Mouse (Mus musculus): ENCODE results near the gene Mrpl10. TPM values are rescaled to one million over a fixed set of nuclear protein-coding genes. Genes with fewer than 3 reads are reported as not detected.

Gene Mrpl10
- polyA plus RNA-seq, 1 experiment from 2014 or later: 56.2 TPM

DNA sequence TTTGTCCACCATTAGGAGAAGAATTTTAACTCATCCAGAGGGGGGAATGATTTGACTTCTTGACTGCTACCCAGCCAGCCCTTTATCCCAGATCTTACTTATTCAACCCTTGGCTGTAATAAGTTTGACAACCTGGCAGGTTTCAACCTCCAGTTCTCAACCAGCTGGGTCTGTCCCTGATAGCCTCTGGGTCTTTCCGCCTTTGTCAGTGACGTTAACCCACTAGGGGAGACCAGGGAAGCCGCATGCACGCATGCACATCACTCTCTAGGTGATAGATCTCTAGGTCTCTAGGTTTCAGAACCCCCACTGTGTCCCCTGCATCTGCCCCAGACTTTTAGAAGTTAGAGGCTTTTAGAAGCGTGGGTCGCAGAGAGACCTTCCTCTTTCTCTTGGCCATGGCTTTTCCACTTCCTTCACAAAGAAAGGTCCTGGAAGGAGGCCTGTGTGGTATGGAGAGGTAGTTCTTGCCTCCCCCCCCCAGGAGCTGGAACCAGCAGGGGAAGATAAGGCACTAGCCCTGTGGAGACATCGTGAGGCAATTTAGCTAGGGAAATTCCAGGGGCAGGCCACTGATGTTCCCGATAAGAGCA, 32.1 kb upstream of the Mrpl10 start:
- no peak for ATAC-seq
- Histone ChIP-seq H3K4me1 (replicated peaks; ENCODE audit: control insufficient read depth, insufficient read depth, low read length) (no peaks in the 10 kb centered on the region), H3K4me3 (replicated peaks; ENCODE audit: low read length) (no peak overlapping the region), H3K27ac (ENCODE audit: low read length) (no peak overlapping the region), H3K9me3 (ENCODE audit: control insufficient read depth, low read length) (no peaks in the 10 kb centered on the region), H3K27me3 (replicated peaks; ENCODE audit: control insufficient read depth, insufficient read depth, low read length) (peaks cover 3% of the 10 kb centered on the region; the same call in 1 of the 2 replicates), H3K36me3 (ENCODE audit: control insufficient read depth, insufficient read depth) (no peaks in the 10 kb centered on the region), H3K4me2 (ENCODE audit: low read length) (no peak overlapping the region), H3K9ac (replicated peaks; ENCODE audit: low read depth, low read length) (no peak overlapping the region)
- 70% methylated on average over 8 of the region's 8 CpGs for WGBS

DNA sequence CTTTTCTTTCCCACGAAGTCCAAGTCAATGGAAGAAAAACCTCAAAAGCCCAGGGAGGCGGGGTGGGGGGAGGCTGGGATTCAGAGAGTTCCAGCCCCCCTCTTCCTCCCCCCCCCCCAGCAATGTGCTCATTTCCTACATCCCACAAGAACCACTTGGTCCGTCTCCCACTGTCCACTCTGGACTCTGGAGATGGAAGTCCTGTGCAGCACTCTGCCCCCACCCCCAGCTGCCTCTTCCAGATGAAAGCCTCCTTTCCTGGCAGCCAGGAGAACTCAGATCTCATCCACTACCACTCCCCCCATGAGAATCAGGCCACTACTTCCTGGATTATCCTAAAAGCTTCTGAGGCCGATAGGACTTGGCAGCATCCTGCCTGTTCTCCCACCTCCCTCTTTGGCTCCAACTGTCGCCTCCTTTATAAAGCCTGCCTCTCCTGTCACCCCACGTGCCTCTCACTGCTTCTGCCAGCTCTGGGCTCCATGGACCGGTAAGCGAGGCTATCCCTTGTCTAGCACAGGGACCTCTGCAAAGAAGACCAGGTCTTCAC, 28.2 kb upstream of the Mrpl10 start, which contains the start of gene Sp6:
Gene Sp6 (plus strand): TSS at position 274 of the 550 bp plus-strand sequence.
- Histone ChIP-seq H3K27me3 (replicated peaks; ENCODE audit: control insufficient read depth, insufficient read depth, low read length) (peaks cover 30% of the 10 kb centered on the region), H3K4me1 (replicated peaks; ENCODE audit: control insufficient read depth, insufficient read depth, low read length) (no peaks in the 10 kb centered on the region; the same call in 1 of the 2 replicates), H3K27ac (ENCODE audit: low read length) (no peak within 1 kb of the TSS), H3K4me3 (replicated peaks; ENCODE audit: low read length) (no peak within 1 kb of the TSS), H3K4me2 (ENCODE audit: low read length) (no peak within 1 kb of the TSS), H3K9ac (replicated peaks; ENCODE audit: low read depth, low read length) (no peak within 1 kb of the TSS), H3K36me3 (ENCODE audit: control insufficient read depth, insufficient read depth) (no peaks in the 10 kb centered on the region), H3K9me3 (ENCODE audit: control insufficient read depth, low read length) (no peaks in the 10 kb centered on the region)
- WGBS: 10% methylated on average over 6 of the region's 8 CpGs
- no peak for ATAC-seq

DNA sequence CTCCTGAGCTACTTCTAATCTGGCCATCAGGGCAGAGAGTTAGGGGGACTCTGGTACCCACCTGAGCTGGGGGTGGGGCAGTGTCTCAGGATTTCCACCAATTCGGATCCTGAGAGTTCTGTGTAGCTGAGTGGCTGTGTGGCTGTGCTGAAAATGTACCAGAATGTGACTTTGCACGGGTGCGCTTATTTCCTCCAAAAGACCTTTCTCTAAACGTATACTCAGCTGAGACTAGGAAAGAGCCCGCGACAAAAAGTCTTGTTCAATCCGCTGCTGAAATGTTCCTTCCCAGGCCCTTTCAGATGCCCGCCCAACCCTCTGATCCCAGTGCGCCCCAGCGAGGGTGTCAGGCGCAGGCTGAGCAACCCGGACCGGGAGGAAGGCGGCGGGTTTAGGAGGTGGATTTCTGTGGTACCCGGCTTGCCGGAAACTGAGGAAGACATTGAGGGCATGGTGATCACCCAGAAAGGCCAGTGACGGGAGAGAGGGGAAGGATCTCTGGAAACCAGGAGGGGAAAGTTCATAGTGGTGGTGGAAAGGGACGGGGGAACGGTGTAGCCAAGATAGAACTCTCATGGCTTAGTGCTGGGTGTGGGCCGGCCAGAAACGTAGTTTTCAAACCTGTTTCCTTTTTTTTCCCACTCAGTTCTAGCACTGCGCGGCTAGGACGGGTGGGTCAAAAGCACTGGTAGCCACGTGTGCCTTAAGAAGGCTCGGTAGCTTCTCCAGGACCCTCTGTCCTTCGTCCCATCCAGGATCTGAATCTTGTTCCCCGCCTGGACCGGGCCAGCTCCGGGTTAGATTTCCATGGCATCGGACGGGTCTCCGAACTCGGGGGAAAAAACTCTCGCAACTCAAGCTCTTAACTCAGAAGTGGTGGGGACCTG, 23.4 kb upstream of the Mrpl10 start:
- Histone ChIP-seq H3K4me2 (ENCODE audit: low read length) (peak overlapping the region; percentile 44; the same call in 1 of the 2 replicates), H3K4me1 (replicated peaks; ENCODE audit: control insufficient read depth, insufficient read depth, low read length) (peaks cover 20% of the 10 kb centered on the region), H3K4me3 (replicated peaks; ENCODE audit: low read length) (peak overlapping the region; percentile 28), H3K27me3 (replicated peaks; ENCODE audit: control insufficient read depth, insufficient read depth, low read length) (peaks cover 65% of the 10 kb centered on the region), H3K9ac (replicated peaks; ENCODE audit: low read depth, low read length) (no peak overlapping the region), H3K9me3 (ENCODE audit: control insufficient read depth, low read length) (no peaks in the 10 kb centered on the region), H3K27ac (ENCODE audit: low read length) (no peak overlapping the region), H3K36me3 (ENCODE audit: control insufficient read depth, insufficient read depth) (no peaks in the 10 kb centered on the region)
- ATAC-seq: no peak
- under 1% methylated on average over 36 of the region's 36 CpGs for WGBS

DNA sequence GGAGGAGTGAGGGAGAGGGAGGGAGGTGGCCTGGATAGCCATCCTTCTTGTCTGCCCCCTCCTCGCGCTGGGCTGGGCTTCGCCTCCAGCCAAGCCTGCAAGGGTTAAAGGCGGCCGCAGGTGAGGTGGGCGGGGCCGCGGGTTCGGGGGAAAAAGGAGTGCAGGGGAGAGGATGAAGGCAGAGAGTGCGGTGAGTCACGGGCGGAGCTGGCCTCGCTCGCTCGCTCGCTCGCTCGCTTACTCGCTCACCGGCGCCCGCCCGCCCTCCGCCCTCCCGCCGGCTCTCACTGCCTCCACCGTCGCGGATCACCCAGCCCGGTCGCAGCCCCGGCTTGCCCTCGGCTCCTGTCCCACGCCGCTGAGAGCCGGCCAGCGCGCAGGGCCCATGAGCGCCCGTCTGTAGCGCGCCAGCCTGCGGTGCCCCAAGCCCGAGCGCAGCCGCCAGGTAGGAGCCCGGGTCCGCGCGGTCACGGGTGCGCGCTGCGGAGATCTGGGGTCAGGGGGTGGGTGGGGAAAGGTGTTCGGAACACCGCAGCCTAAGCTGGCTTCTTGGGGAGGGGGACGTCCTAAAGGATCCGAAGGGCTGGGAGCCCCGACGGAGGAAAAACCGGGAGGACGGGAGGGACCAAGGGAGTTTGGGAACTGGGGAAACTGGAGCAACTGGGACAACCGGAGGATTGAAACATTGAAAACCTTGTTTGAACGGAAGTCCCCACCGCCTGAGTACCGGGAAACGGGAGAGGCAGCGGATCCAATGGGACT, 22.6 kb upstream of the Mrpl10 start:
- H3K4me1 ChIP-seq (replicated peaks; ENCODE audit: control insufficient read depth, insufficient read depth, low read length): peaks cover 20% of the 10 kb centered on the region
- H3K9ac ChIP-seq (replicated peaks; ENCODE audit: low read depth, low read length): no peak overlapping the region
- no peak overlapping the region for H3K27ac ChIP-seq (ENCODE audit: low read length)
- H3K27me3 ChIP-seq (replicated peaks; ENCODE audit: control insufficient read depth, insufficient read depth, low read length): peaks cover 74% of the 10 kb centered on the region
- ATAC-seq: no peak
- H3K9me3 ChIP-seq (ENCODE audit: control insufficient read depth, low read length): no peaks in the 10 kb centered on the region
- under 1% methylated on average over 65 of the region's 68 CpGs for WGBS
- H3K36me3 ChIP-seq (ENCODE audit: control insufficient read depth, insufficient read depth): no peaks in the 10 kb centered on the region
- H3K4me3 ChIP-seq (replicated peaks; ENCODE audit: low read length): peak overlapping the region; percentile 28
- peak overlapping the region; percentile 44 for H3K4me2 ChIP-seq (ENCODE audit: low read length)

DNA sequence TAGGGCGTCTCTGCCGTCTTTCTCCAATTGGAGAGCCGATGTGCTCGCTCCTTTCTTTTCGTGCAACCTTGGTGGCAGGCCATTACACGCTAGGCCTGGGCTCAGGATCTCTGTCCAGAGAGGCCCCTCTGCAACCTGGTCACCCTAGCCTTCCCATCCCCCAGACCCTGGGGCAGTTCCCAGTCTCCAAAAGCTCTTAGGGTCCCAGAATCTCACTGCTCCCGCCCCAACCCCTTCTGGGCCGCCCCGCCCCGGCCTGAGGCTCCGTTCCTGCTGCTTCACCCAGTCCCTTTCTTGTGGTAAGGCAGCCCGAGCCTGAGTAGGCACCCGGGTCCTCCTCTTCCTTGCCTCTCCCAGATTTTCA, 22.0 kb upstream of the Mrpl10 start:
- 2% methylated on average over 13 of the region's 13 CpGs for whole genome bisulfite sequencing
- Histone ChIP-seq H3K36me3 (ENCODE audit: control insufficient read depth, insufficient read depth) (no peaks in the 10 kb centered on the region), H3K27ac (ENCODE audit: low read length) (no peak overlapping the region), H3K9ac (replicated peaks; ENCODE audit: low read depth, low read length) (no peak overlapping the region), H3K4me2 (ENCODE audit: low read length) (no peak overlapping the region), H3K4me1 (replicated peaks; ENCODE audit: control insufficient read depth, insufficient read depth, low read length) (peaks cover 20% of the 10 kb centered on the region), H3K9me3 (ENCODE audit: control insufficient read depth, low read length) (no peaks in the 10 kb centered on the region), H3K4me3 (replicated peaks; ENCODE audit: low read length) (no peak overlapping the region; the same call in 1 of the 2 replicates), H3K27me3 (replicated peaks; ENCODE audit: control insufficient read depth, insufficient read depth, low read length) (peaks cover 78% of the 10 kb centered on the region)
- no peak for ATAC-seq

DNA sequence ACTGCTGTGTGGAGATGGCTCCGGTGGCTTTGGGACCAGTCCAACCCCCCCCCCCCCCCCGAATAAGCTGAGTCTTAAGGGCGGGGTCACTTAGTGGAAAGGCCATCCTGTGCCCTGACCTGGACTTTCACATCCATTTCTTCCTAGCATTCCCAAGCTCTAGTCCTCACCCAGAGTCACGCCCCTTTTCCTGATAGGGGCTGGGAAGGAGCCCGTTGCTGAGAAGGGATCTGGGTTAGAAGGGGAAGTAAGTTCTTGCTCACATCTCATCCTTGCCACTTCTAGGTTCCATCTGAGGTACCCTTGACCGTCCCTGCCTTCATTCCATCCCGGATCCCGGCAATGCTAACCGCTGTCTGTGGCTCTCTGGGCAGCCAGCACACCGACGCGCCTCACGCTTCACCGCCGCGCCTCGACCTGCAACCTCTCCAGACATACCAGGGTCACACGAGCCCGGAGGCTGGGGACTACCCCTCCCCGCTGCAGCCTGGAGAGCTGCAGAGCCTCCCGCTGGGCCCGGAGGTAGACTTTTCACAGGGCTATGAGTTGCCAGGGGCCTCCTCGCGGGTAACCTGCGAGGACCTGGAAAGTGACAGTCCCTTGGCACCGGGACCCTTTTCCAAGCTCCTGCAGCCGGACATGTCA, 20.1 kb upstream of the Mrpl10 start:
- 2% methylated on average over 26 of the region's 27 CpGs for WGBS
- peak overlapping the region; percentile 55 for H3K4me3 ChIP-seq (replicated peaks; ENCODE audit: low read length)
- ATAC-seq: no peak

DNA sequence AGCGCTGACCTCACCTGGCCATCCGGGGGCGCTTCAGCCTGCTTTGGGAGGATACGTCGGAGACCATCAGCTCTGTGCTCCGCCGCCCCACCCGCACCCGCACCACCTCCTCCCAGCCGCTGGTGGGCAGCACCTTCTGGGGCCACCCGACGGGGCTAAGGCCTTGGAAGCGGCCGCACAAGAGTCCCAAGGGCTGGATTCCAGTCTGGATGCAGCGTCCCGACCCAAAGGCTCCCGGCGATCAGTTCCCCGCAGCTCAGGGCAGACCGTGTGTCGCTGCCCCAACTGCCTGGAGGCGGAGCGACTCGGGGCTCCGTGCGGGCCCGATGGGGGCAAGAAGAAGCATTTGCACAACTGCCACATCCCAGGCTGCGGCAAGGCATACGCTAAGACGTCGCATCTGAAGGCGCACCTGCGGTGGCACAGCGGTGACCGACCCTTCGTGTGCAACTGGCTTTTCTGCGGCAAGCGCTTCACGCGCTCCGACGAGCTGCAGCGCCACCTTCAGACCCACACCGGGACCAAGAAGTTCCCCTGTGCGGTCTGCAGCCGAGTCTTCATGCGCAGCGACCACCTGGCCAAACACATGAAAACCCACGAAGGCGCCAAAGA, 19.4 kb upstream of the Mrpl10 start:
- H3K36me3 ChIP-seq (ENCODE audit: control insufficient read depth, insufficient read depth): no peaks in the 10 kb centered on the region
- peak; percentile 69 for ATAC-seq
- H3K27ac ChIP-seq (ENCODE audit: low read length): no peak overlapping the region
- peak overlapping the region; percentile 74 for H3K4me2 ChIP-seq (ENCODE audit: low read length)
- peak overlapping the region; percentile 55 for H3K4me3 ChIP-seq (replicated peaks; ENCODE audit: low read length)
- peak overlapping the region; percentile 58 for H3K9ac ChIP-seq (replicated peaks; ENCODE audit: low read depth, low read length)
- no peaks in the 10 kb centered on the region for H3K9me3 ChIP-seq (ENCODE audit: control insufficient read depth, low read length)
- WGBS: under 1% methylated on average over 50 of the region's 50 CpGs
- peaks cover 67% of the 10 kb centered on the region for H3K27me3 ChIP-seq (replicated peaks; ENCODE audit: control insufficient read depth, insufficient read depth, low read length)
- peaks cover 23% of the 10 kb centered on the region for H3K4me1 ChIP-seq (replicated peaks; ENCODE audit: control insufficient read depth, insufficient read depth, low read length)

More for the DNA sequence above, 20.1 kb upstream of the Mrpl10 start:
- H3K27ac ChIP-seq (ENCODE audit: low read length): no peak overlapping the region
- H3K27me3 ChIP-seq (replicated peaks; ENCODE audit: control insufficient read depth, insufficient read depth, low read length): peaks cover 72% of the 10 kb centered on the region
- H3K4me1 ChIP-seq (replicated peaks; ENCODE audit: control insufficient read depth, insufficient read depth, low read length): peaks cover 23% of the 10 kb centered on the region
- no peaks in the 10 kb centered on the region for H3K9me3 ChIP-seq (ENCODE audit: control insufficient read depth, low read length)
- no peak overlapping the region for H3K9ac ChIP-seq (replicated peaks; ENCODE audit: low read depth, low read length)
- no peaks in the 10 kb centered on the region for H3K36me3 ChIP-seq (ENCODE audit: control insufficient read depth, insufficient read depth)
- H3K4me2 ChIP-seq (ENCODE audit: low read length): peak overlapping the region; percentile 74; the same call in 1 of the 2 replicates

DNA sequence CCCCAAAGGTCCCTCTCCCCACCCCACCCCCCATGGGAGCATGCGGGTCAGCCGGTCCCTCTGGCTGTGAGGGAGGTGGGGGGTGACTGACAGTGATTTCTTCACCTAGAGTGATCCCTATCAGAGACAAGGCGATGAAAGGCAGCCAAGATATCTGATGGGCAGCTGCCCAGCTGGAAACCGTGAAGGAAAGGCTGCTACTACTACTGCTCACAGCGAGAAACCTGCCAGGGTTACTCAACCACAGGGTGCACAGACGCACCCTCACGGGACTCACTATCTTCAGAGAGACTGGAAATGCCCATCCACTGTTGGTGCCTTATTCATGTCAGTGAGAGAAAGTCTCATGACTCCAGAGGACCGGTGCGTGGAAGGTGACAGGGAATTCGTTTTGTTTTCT, 16.4 kb upstream of the Mrpl10 start:
- peaks cover 43% of the 10 kb centered on the region for H3K27me3 ChIP-seq (replicated peaks; ENCODE audit: control insufficient read depth, insufficient read depth, low read length)
- no peak overlapping the region for H3K9ac ChIP-seq (replicated peaks; ENCODE audit: low read depth, low read length)
- H3K9me3 ChIP-seq (ENCODE audit: control insufficient read depth, low read length): no peaks in the 10 kb centered on the region
- no peak for ATAC-seq
- no peaks in the 10 kb centered on the region for H3K36me3 ChIP-seq (ENCODE audit: control insufficient read depth, insufficient read depth)
- 25% methylated on average over 10 of the region's 10 CpGs for WGBS
- peaks cover 16% of the 10 kb centered on the region for H3K4me1 ChIP-seq (replicated peaks; ENCODE audit: control insufficient read depth, insufficient read depth, low read length)
- no peak overlapping the region for H3K4me2 ChIP-seq (ENCODE audit: low read length)
- no peak overlapping the region for H3K4me3 ChIP-seq (replicated peaks; ENCODE audit: low read length)
- no peak overlapping the region for H3K27ac ChIP-seq (ENCODE audit: low read length)

Measured in forebrain, embryonic 16.5 days (tissue).